Mouse (Mus musculus) right cerebral cortex, adult 18-20 months (tissue): ENCODE data around the gene Hs6st3.

Experiments
- DNase-seq: peaks from one replicate; pipeline ENCODE4 v3.0.0; 2022; ENCODE audit warnings: mixed read lengths

Gene Hs6st3

GRCm38 (mm10) chr14:119665741-119666141 lies 527.6 kb downstream of the Hs6st3 start:
- peak; percentile 78 for DNase-seq

GRCm38 (mm10) chr14:119667421-119667820 lies 529.3 kb downstream of the Hs6st3 start:
- no peak for DNase-seq

GRCm38 (mm10) chr14:119670836-119671587 lies 532.9 kb downstream of the Hs6st3 start:
- DNase-seq: peak; percentile 33

GRCm38 (mm10) chr14:119678574-119678973 lies 540.4 kb downstream of the Hs6st3 start:
- DNase-seq: no peak

DNA sequence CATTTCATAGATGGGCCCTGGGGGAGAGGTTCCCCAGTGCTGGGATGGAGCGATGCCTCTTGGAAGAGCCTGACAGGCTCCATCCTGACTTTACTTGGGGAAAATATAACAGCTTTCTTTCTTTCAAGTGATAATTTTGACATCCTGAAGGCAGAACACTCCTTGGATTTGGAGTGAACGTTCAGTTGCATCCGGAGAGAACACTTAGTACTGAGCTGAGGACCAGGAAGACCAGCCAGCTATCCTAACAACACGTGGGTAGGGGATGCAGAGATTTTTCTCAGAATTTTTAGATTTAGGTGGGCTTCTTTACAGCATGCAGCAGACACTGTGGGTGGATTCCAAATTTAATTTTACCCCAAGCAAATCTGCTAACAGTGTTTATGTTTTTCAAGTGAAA lies 541.9 kb downstream of the Hs6st3 start:
- peak; percentile 20 for DNase-seq

DNA sequence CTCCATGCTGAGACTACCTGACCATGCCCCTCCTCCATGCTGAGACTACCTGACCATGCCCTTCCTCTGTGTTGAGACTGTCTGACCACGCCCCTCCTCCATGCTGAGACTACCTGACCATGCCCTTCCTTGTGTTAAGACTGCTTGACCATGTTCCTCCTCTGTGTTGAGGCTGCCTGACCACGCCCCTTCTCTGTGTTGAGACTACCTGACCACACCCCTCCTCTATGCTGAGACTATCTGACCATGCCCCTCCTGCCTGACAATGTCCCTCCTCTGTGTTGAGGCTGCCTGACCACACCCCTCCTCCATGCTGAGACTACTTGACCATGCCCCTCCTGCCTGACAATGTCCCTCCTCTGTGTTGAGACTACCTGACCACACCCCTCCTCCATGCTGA lies 549.7 kb downstream of the Hs6st3 start:
- DNase-seq: no peak

GRCm38 (mm10) chr14:119699982-119700381 lies 561.8 kb downstream of the Hs6st3 start:
- no peak for DNase-seq

DNA sequence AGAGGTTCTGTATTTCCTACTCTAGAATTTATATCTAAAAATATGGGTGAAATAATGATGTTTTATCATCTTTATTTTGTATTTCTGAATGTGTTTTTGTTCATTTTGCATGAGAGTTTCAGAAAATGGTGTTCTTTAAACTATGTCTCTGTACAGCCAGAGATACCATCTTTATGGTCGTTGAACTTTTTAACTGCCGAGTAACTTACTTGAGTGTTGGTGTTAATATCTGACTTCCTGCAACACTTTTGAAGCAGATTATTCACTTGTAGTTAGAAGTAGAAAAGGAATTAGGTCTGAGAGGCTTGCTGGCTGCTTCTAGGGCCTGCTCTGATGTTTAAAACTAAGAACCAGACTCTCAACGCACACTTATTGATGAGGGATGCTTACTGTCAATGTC lies 576.6 kb downstream of the Hs6st3 start:
- no peak for DNase-seq

DNA sequence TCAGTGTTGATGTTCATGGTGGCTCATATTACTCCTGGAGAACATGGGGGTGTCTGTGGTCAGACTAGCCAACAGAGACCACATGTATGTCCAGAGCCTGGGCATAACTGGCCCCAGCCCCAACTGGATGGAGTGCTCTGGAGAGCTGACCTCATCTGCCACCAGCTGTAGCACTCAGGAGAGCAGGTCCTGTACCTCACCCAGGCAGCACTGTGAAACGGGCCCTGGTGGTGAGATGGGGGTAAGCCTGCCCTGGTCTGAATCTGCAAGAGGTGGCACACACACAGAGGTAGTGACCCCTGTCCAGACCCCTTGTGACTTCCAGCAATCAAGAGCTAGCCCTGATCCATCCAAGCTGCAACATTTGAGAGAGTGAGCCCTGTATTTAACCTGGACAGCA lies 579.2 kb downstream of the Hs6st3 start:
- DNase-seq: no peak

GRCm38 (mm10) chr14:119725102-119725501 lies 587.0 kb downstream of the Hs6st3 start:
- DNase-seq: no peak

DNA sequence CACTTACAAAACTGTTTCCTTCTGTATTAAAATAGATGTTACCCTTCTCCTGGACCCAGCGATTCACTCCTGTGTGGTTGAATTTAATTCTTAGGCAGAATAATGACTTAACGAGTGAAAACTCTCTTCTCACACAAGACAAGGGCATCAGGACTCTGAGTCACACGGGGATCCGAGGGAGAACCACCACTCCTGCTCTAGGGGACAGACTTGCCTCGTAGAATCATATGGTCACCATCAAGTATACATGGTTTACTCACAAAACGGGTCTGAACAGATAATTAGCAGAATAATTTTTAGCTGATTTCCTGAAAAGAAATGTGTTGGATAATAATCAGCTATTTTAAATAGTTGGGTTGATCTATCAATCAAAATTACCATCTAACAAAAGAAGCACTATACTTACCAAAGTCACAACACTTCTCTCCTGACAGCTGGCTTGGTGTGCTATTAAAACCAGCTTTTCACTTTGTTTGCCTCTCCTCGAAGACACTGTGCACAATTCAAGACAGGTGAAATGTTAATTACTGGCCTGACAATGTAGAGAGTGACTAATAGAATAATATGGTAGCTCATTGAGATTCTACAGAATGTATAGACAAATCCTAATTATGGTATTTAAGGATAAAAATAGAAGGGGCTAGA lies 593.4 kb downstream of the Hs6st3 start:
- no peak for DNase-seq

DNA sequence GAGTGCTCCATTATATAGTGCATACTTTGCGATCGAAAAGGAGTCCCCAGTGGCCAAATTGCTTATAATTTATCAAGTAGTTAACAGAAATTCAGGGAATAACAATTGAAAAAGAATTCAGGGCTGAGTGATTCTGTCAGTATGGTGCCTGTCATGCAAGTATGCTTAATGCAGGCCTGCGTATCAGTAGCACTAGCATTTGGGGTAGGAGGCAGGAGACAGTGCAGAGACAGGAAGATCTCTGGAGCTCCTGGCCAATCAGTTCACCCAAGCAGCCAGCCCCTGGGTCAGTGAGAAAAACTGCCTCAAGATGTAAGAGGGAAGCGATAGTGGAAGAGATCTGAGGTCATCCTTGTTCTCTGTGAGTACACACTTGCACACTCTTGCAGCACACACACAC lies 594.1 kb downstream of the Hs6st3 start:
- no peak for DNase-seq

GRCm38 (mm10) chr14:119737408-119737961 lies 599.3 kb downstream of the Hs6st3 start:
- no peak for DNase-seq

- no peak for DNase-seq
Observed at GRCm38 (mm10) chr14:119741791-119742190, 603.6 kb downstream of the Hs6st3 start.

GRCm38 (mm10) chr14:119761376-119761775 lies 623.2 kb downstream of the Hs6st3 start:
- DNase-seq: no peak

DNA sequence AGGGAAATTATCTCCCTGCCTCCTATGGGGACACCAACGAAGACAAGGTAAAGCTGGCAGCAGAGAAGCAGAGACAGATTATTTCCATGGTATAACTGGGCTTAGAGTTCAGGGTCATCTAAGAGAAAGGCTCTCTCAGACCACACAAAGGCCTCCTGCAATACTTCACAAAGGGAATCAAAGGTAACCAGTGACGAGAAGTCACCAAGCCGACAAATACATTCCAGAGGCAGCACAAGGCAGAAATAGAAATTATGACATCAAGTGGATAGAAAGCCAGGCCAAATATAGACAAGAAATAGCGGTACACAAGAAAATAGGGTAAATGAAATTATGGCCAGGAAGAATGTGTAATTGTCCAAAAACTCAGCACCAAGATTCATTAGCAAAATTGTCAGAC lies 633.9 kb downstream of the Hs6st3 start:
- no peak for DNase-seq

DNA sequence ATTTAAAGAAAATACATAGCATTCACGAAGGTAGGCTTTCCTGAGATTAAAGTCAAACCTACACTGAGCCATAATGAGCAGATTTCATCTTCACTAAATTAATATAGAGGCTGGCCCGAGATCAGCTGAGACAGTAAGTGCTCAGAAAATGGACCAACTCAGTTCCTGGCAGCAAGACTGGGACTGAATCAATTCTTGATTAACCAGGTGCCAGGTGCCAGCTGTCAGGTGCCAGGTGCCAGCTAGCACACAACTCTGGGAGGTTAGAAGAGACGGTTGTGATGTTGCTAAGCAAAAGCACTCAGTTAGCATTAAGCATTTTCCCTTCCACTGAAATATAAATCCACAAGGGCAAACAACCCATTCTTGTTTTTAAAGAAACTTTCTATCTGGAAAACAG lies 638.1 kb downstream of the Hs6st3 start:
- no peak for DNase-seq

DNA sequence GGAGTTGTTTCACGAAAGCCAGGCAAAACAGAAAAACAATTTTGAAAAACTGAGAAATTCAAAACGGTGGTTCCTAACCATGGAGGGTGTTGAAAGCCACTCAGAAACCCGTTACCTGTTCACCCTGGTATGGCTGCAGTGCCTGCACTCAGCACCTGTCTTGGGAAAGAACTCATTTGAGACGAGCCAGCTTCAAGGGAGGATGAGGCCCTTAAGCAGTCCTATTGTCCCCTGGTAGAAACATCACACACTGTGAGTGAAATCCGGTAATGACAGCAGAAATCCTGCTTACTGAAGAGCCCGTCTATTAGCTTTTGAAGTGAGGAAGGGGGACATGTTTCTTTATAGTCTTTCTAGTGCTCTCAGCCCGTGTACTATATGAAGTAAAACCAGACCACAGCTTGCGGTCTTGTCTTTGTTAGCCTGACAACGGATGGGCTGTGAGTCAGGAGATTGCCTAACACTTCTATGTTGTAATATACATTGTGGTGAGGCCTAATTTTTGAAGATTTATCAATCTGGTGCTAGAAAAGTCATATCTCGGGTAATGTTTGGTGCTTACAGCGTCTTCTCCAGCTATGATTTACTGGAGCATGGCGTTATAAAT lies 641.9 kb downstream of the Hs6st3 start:
- DNase-seq: no peak

- no peak for DNase-seq
Observed at GRCm38 (mm10) chr14:119781111-119781510, 643.0 kb downstream of the Hs6st3 start.

DNA sequence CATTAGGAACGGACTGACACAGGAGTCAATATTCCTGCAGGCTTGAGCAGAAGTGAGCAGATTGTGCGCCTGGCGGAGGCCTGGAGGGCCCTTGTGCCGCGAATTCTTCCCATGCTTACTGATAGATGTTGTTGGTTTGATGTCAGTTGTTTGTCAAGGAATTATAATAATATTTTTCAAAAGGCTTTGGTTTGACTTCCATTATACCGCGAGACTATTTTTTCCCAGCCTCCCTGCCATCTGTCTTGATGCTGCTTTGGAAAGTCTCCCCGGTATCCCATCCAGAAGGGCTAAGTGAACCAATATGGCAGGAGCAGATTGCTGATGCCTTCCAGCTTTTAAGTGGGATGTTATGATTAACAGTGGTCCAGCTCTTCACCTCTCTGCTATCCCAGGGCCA lies 651.3 kb downstream of the Hs6st3 start:
- DNase-seq: no peak

GRCm38 (mm10) chr14:119797172-119797850 lies 659.2 kb downstream of the Hs6st3 start:
- peak; percentile 10 for DNase-seq

- DNase-seq: peak; percentile 71
Observed at GRCm38 (mm10) chr14:119798561-119798960, 660.4 kb downstream of the Hs6st3 start.

- DNase-seq: no peak
Observed at GRCm38 (mm10) chr14:119800856-119801255, 662.7 kb downstream of the Hs6st3 start.
